Comparison of ENCODE assay signal across 30 mouse cellular contexts in the genomic region with DNA sequence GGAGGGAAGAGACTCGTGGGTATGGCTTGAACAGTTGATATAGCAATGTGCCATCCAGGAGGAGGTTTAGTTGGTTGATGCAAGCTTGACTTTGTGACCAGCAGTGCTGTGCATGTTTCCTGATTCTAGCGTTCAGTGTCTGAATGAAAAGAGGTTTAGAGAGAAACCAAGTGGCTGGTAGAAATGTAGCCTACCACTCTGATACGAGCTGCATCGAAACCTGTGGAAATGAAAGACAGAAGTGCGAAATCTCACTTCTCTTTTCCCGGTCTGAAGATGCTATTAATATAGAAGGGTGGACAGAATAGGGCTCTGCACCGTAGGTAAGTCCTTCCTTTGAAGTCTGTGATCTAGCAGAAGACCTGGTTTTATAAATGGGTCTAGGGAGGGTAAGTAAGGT. TPM values are rescaled to one million over a fixed set of nuclear protein-coding genes. Genes with fewer than 3 reads are reported as not detected.
DNase-seq lines count a peak whose midpoint lies in the region; ATAC-seq and TF ChIP-seq lines count a peak whose summit lies in the region.
"Had no signal": no experiment of that assay in that cellular context is flagged by ENCODE, and none has a peak within 500 bp of the region (broad histone marks: within the 10 kb centered on the region; RNA-seq: fewer than 3 reads in every experiment).

No protein-coding gene starts in this region.

- no peak; the same call in 1 of the 2 replicates for TF ChIP-seq RAD21 in CH12.LX (IDR thresholded peaks at IDR 0.05; ENCODE audit: low read depth, low read length)

- ATAC-seq in granulocyte monocyte progenitor cell, adult 5-6 weeks (replicated peaks; ENCODE audit: poor library complexity, severe bottlenecking): peak; percentile 72
- ATAC-seq: forebrain, embryonic 16.5 days; intestine, embryonic 15.5 days; midbrain, embryonic 16.5 days; Patski had no signal

- DNase-seq in layer of hippocampus, adult 9-11 months: peak; percentile 36
- DNase-seq in layer of hippocampus, postnatal 36 days: no peak
- peak; percentile 72 for DNase-seq in CH12.LX (ENCODE audit: extremely low read depth)
- DNase-seq in ovary, postnatal 10 days (ENCODE audit: low spot score): no peak
- DNase-seq in adrenal gland, postnatal 10 days: no peak
- DNase-seq: adrenal gland, adult 8-10 months; cerebellum, adult 11 months; cerebellum, postnatal 10 days; embryo, embryonic 11 days; heart, postnatal 14 days; liver, embryonic 13.5 days; thymus, adult 2 months had no signal

- TF ChIP-seq EP300 in CH12.LX (IDR thresholded peaks at IDR 0.05; ENCODE audit: low read length): peak; percentile 99

- peak overlapping the region; percentile 39 for H3K9ac ChIP-seq in CH12.LX (ENCODE audit: insufficient read depth, low read depth)
- H3K9ac ChIP-seq: hindbrain, embryonic 14.5 days; intestine, embryonic 15.5 days; kidney, embryonic 15.5 days; limb, embryonic 12.5 days; liver, embryonic 13.5 days had no signal

- H3K4me1 ChIP-seq in CH12.LX (ENCODE audit: control insufficient read depth in 1 of 2, insufficient read depth in 2 of 2): peaks cover 20 to 82% of the 10 kb centered on the region in 2 experiments
- peaks cover 14% of the 10 kb centered on the region for H3K4me1 ChIP-seq in small intestine, adult 2 months (ENCODE audit: control insufficient read depth, insufficient read depth, insufficient read length, low read length)

- peak overlapping the region; percentile 100 for H3K27ac ChIP-seq in CH12.LX (ENCODE audit: insufficient read depth, low read depth)
- H3K27ac ChIP-seq in small intestine, adult 2 months (ENCODE audit: insufficient read depth, low read depth, low read length): 0 out of 2 replicates have a peak overlapping the region, but pooled peaks have one; percentile 12
- H3K27ac ChIP-seq: hindbrain, embryonic 14.5 days; intestine, embryonic 15.5 days; kidney, embryonic 15.5 days; left cerebral cortex, adult 2 months; limb, embryonic 12.5 days; liver, embryonic 13.5 days had no signal

- peaks cover 24 to 37% of the 10 kb centered on the region in 2 experiments for H3K36me3 ChIP-seq in CH12.LX (replicated peaks in 1 of 2; ENCODE audit: control insufficient read depth in 1 of 2, insufficient read depth in 1 of 2, low read length in 1 of 2)
- peaks cover 30% of the 10 kb centered on the region for H3K36me3 ChIP-seq in small intestine, adult 2 months (ENCODE audit: control insufficient read depth, insufficient read depth, low read length)

- H3K79me2 ChIP-seq in CH12.LX (replicated peaks; ENCODE audit: control insufficient read depth, extremely low read depth, insufficient read depth, poor library complexity, severe bottlenecking): peaks cover 30% of the 10 kb centered on the region

- H3K9me3 ChIP-seq in CH12.LX (replicated peaks; ENCODE audit: low read length): peaks cover 2% of the 10 kb centered on the region
- H3K9me3 ChIP-seq: intestine, embryonic 15.5 days; kidney, embryonic 15.5 days; limb, embryonic 12.5 days; liver, embryonic 13.5 days had no signal

- in situ Hi-C loops in CH12.LX (cut with MboI; ENCODE audit: low pct_ligation_motif_present, low pct_unique_long_range_greater_than_20kb, low sequenced_read_pairs): no loop called here

- 0 out of 2 replicates have a peak, but pooled peaks have one; percentile 26 for TF ChIP-seq POLR2A in CH12.LX (IDR thresholded peaks at IDR 0.05; ENCODE audit: low read depth, low read length)
- no peak for TF ChIP-seq POLR2A in small intestine, adult 2 months (IDR thresholded peaks at IDR 0.05; ENCODE audit: low read depth, low read length)

- WGBS in small intestine, adult 2 months: 76% methylated on average over 7 of the region's 7 CpGs

- TF ChIP-seq CTCF in CH12.LX (conservative IDR thresholded peaks at IDR 0.05 in 1 of 2, IDR thresholded peaks at IDR 0.05 in 1 of 2; ENCODE audit: low read depth in 2 of 2, low read length in 2 of 2): no peak
- TF ChIP-seq CTCF in small intestine, adult 2 months (IDR thresholded peaks at IDR 0.05; ENCODE audit: extremely low read depth, insufficient read length, insufficient replicate concordance, low read depth, low read length): no peak

- peak overlapping the region; percentile 95 for H3K4me2 ChIP-seq in CH12.LX (ENCODE audit: insufficient read depth, low read depth, poor library complexity, severe bottlenecking)
- H3K4me2 ChIP-seq: heart, embryonic 11.5 days; hindbrain, embryonic 14.5 days; intestine, embryonic 15.5 days; kidney, embryonic 15.5 days; limb, embryonic 12.5 days; liver, embryonic 13.5 days had no signal

- no peaks in the 10 kb centered on the region for H3K27me3 ChIP-seq in CH12.LX (replicated peaks)
- no peaks in the 10 kb centered on the region for H3K27me3 ChIP-seq in small intestine, adult 2 months (ENCODE audit: control insufficient read depth, insufficient read depth, low read length)
- H3K27me3 ChIP-seq: intestine, embryonic 15.5 days; kidney, embryonic 15.5 days; limb, embryonic 12.5 days; liver, embryonic 13.5 days; Patski had no signal

- peak overlapping the region in 2 of 3 experiments; percentile 11 to 44 for H3K4me3 ChIP-seq in CH12.LX (replicated peaks in 1 of 3; ENCODE audit: low read depth in 2 of 3, low read length in 2 of 3, poor library complexity in 1 of 3)
- no peak overlapping the region for H3K4me3 ChIP-seq in small intestine, adult 2 months (ENCODE audit: low read depth, low read length)
- H3K4me3 ChIP-seq: intestine, embryonic 15.5 days; kidney, embryonic 15.5 days; left cerebral cortex, adult 2 months; limb, embryonic 12.5 days; liver, embryonic 13.5 days had no signal

- dilution Hi-C loops in CH12.LX (cut with MboI; ENCODE audit: extremely low pct_ligation_motif_present, extremely low pct_unique_long_range_greater_than_20kb, low sequenced_read_pairs): no loop called here

TF ChIP-seq in CH12.LX, 34 proteins besides CTCF, POLR2A, EP300 and RAD21 (continues in another document):
- TF ChIP-seq JUN (IDR thresholded peaks at IDR 0.05; ENCODE audit: insufficient read depth, low read depth, low read length) (peak; percentile 44), RCOR1 (conservative IDR thresholded peaks at IDR 0.05; ENCODE audit: low read depth, low read length) (peak; percentile 96), ELF1 (IDR thresholded peaks at IDR 0.05; ENCODE audit: low read depth, low read length) (no peak), MYC (IDR thresholded peaks at IDR 0.05; ENCODE audit: low read depth, low read length) (peak; percentile 59), NELFE (IDR thresholded peaks at IDR 0.05; ENCODE audit: low read depth, low read length) (no peak), SMC3 (IDR thresholded peaks at IDR 0.05; ENCODE audit: low read depth, low read length) (peak; percentile 7; the same call in 1 of the 2 replicates), ZNF384 (IDR thresholded peaks at IDR 0.05; ENCODE audit: low read depth, low read length) (no peak), TCF12 (IDR thresholded peaks at IDR 0.05; ENCODE audit: low read depth, low read length) (peak; percentile 79), CHD2 (IDR thresholded peaks at IDR 0.05; ENCODE audit: low read length) (peak; percentile 85), MAFK (IDR thresholded peaks at IDR 0.05; ENCODE audit: insufficient replicate concordance, low read length) (0 out of 2 replicates have a peak, but pooled peaks have one; percentile 27), KAT2A (IDR thresholded peaks at IDR 0.05; ENCODE audit: insufficient replicate concordance, low read length) (no peak), SIN3A (IDR thresholded peaks at IDR 0.05; ENCODE audit: low read length) (no peak; the same call in 1 of the 2 replicates), ETS1 (conservative IDR thresholded peaks at IDR 0.05; ENCODE audit: low read depth, low read length) (peak; percentile 83), IRF4 (IDR thresholded peaks at IDR 0.05; ENCODE audit: low read depth, low read length) (peak; percentile 99), USF1 (IDR thresholded peaks at IDR 0.05; ENCODE audit: low read depth, low read length) (no peak), ZC3H11A (IDR thresholded peaks at IDR 0.05; ENCODE audit: low read depth, low read length) (no peak), UBTF (IDR thresholded peaks at IDR 0.05; ENCODE audit: low read depth, low read length) (no peak), ZKSCAN1 (IDR thresholded peaks at IDR 0.05; ENCODE audit: borderline replicate concordance, low read depth, low read length) (no peak), PAX5 (IDR thresholded peaks at IDR 0.05; ENCODE audit: low read length) (no peak), NRF1 (IDR thresholded peaks at IDR 0.05; ENCODE audit: low read depth, low read length) (no peak), MAX (IDR thresholded peaks at IDR 0.05; ENCODE audit: low read length) (peak; percentile 45; the same call in 1 of the 2 replicates), MXI1 (IDR thresholded peaks at IDR 0.05; ENCODE audit: low read depth, low read length) (no peak; the same call in 1 of the 2 replicates)

RNA-seq across cellular contexts. Expression of a gene that starts 11.2 kb away (rescaled TPM):
- total RNA-seq in layer of hippocampus, postnatal 36 days (2021): 100 to 1,000 TPM; 122 to 128 TPM
- 92.8 and 117 TPM in 2 replicates for total RNA-seq in CH12.LX (2012; rRNA removed)
- total RNA-seq in CH12.LX (2014; rRNA removed): 176 and 194 TPM in 2 replicates
- 102 TPM in 2 replicates for polyA plus RNA-seq in CH12.LX (2012; ENCODE audit: insufficient read length, low read depth)
- 47.3 and 48.3 TPM in 2 replicates for total RNA-seq in granulocyte monocyte progenitor cell, adult 5-6 weeks (2014; fragmentation: Nextera tagmentation)
- 60.2 and 67.6 TPM in 2 replicates for total RNA-seq in granulocyte monocyte progenitor cell, adult 5-6 weeks (2017)
- polyA plus RNA-seq in small intestine, adult 2 months (2012; rRNA removed): 41.2 and 59.9 TPM in 2 replicates
- total RNA-seq in adrenal gland, postnatal 10 days (2021): 10 to 100 TPM; 92.2 to 97.9 TPM

RNA-seq across cellular contexts. Expression of a gene that starts 51.0 kb away (rescaled TPM):
- total RNA-seq in layer of hippocampus, postnatal 36 days (2021): not detected
- total RNA-seq in CH12.LX (2012; rRNA removed) (not detected in 2 replicates), CH12.LX (2014; rRNA removed) (not detected in 2 replicates)
- not detected in 2 replicates for polyA plus RNA-seq in CH12.LX (2012; ENCODE audit: insufficient read length, low read depth)
- total RNA-seq in granulocyte monocyte progenitor cell, adult 5-6 weeks (2014; fragmentation: Nextera tagmentation): not detected in 2 replicates
- not detected in 2 replicates for total RNA-seq in granulocyte monocyte progenitor cell, adult 5-6 weeks (2017)
- polyA plus RNA-seq in small intestine, adult 2 months (2012; rRNA removed): not detected in 2 replicates
- total RNA-seq in adrenal gland, postnatal 10 days (2021): not detected
- total RNA-seq: adrenal gland, adult 8-10 months; ES-E14; gastrocnemius, postnatal 4 days; heart, postnatal 14 days; left cerebral cortex, adult 2 months; megakaryocyte-erythroid progenitor cell, adult 5-6 weeks had no signal
- polyA plus RNA-seq: embryonic facial prominence, embryonic 14.5 days; forebrain, embryonic 16.5 days; heart, embryonic 11.5 days; hindbrain, embryonic 14.5 days; intestine, embryonic 15.5 days; kidney, embryonic 15.5 days; large intestine, adult 2 months; limb, embryonic 12.5 days; liver, embryonic 13.5 days; lung, embryonic 16.5 days; midbrain, embryonic 16.5 days; Patski; stomach, embryonic 16.5 days; thymus, adult 2 months had no signal

RNA-seq across cellular contexts. Expression of a gene that starts 58.6 kb away (rescaled TPM):
- total RNA-seq in layer of hippocampus, postnatal 36 days (2021): not detected
- total RNA-seq in CH12.LX (2012; rRNA removed) (not detected in 2 replicates), CH12.LX (2014; rRNA removed) (not detected in 2 replicates)
- not detected in 2 replicates for polyA plus RNA-seq in CH12.LX (2012; ENCODE audit: insufficient read length, low read depth)
- total RNA-seq in granulocyte monocyte progenitor cell, adult 5-6 weeks (2014; fragmentation: Nextera tagmentation): not detected in 2 replicates
- total RNA-seq in granulocyte monocyte progenitor cell, adult 5-6 weeks (2017): not detected in 2 replicates
- polyA plus RNA-seq in small intestine, adult 2 months (2012; rRNA removed): 0.13 TPM in 1 of 2 replicates, not detected in the other
- not detected for total RNA-seq in adrenal gland, postnatal 10 days (2021)
- total RNA-seq: adrenal gland, adult 8-10 months; ES-E14; gastrocnemius, postnatal 4 days; heart, postnatal 14 days; left cerebral cortex, adult 2 months; megakaryocyte-erythroid progenitor cell, adult 5-6 weeks had no signal
- polyA plus RNA-seq: embryonic facial prominence, embryonic 14.5 days; forebrain, embryonic 16.5 days; heart, embryonic 11.5 days; hindbrain, embryonic 14.5 days; intestine, embryonic 15.5 days; kidney, embryonic 15.5 days; large intestine, adult 2 months; limb, embryonic 12.5 days; liver, embryonic 13.5 days; lung, embryonic 16.5 days; midbrain, embryonic 16.5 days; Patski; stomach, embryonic 16.5 days; thymus, adult 2 months had no signal

Comparison
In these comparisons a context has a peak if more than half of its experiments do, and no peak if none do; other contexts are left out.
1. DNase-seq: peak in layer of hippocampus, adult 9-11 months (single experiment) and CH12.LX (single experiment); none in layer of hippocampus, postnatal 36 days (0 of 2), ovary, postnatal 10 days (single experiment) and adrenal gland, postnatal 10 days (single experiment).